Mouse (Mus musculus) left cerebral cortex, adult 2 months (tissue): ENCODE data around the gene Gm10295. TPM values are rescaled to one million over a fixed set of nuclear protein-coding genes. Genes with fewer than 3 reads are reported as not detected.

Source experiments
- DNase-seq, 2 experiments: peaks; one replicate each; pipeline ENCODE4 v3.0.0; 2021 to 2022; ENCODE audit warnings: low spot score in 2 of 2, mixed read lengths in 1 of 2; ENCODE audit errors: extremely low spot score in 1 of 2
- H3K27ac ChIP-seq: fragments of 200-600 bp; 2 replicates; pipeline ENCODE4 v1.8.1; 2022
- H3K4me3 ChIP-seq: fragments of 200-600 bp; 2 replicates; pipeline ENCODE4 v1.8.1; 2022
- CTCF ChIP-seq: fragments of 200-600 bp; IDR thresholded peaks from 2 replicates; pipeline ENCODE4 v1.8.1; 2022; ENCODE audit warnings: antibody characterized with exemption, mild to moderate bottlenecking, moderate library complexity
- intact Hi-C: fragments of 180-260 bp; cut with DNase I; formaldehyde crosslinking; loops from one replicate; pipeline ENCODE4 v1.15.1; 2025
- total RNA-seq, 2 experiments: library from RNA; stranded (reverse); gene quantifications; 2 replicates each; pipeline ENCODE4 v1.2.3; 2021

Gene Gm10295
- total RNA-seq, 2 experiments from 2014 or later, result not detected

DNA sequence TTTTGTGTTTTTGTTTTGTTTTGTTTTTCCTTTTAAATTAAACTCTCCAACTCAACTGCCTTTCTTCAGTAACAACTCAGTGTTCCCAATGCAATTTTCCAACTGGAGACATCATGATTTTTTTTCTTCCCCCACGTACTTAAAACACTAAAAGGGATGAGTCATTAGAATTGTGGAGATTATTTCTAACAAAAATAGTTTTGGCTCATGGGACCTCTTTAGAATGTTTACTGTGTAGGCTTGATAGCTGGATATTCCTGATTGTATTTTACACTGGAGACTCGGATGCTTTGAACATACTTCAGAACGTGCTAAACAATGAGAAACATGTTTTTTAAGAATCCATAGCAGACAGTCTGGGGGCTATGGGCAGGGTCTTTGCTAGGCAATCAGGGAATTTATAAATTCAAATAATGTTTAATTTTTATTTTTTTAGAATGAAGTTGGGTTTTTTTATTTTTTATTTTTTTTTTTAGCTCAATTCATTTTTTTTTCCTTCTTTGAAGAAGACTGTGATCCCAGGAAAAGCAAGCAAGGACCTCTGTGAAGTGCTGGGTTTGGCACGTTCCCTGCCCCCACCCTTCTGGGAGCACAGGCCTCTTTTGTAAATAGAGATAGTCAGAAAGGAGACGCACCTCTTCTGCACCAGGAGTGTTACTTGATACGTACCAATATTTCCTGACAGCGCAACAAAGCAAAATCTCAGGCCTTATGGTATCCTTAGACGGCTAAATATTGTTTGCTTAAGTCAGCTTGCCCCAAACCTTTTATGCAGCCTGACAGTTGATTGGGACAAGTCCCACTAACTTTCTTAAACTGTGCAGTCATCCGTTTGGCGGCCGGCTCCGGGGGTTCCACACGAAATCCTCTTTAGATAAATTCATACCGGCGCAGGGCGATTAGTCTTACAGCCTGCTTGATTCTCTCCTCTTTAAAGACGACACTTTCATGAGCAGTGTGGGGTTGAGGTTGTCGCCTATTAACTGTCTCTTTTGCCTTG, 28.8 kb upstream of the Gm10295 start:
- Histone ChIP-seq H3K27ac (no peak overlapping the region), H3K4me3 (no peak overlapping the region)
- intact Hi-C loops, result loop anchor here (1.0 to 10.0 kb wide), 5 partner anchors 32 to 1018 kb away; no protein-coding TSS in a partner anchor
- no peak for DNase-seq
- no peak for TF ChIP-seq CTCF

DNA sequence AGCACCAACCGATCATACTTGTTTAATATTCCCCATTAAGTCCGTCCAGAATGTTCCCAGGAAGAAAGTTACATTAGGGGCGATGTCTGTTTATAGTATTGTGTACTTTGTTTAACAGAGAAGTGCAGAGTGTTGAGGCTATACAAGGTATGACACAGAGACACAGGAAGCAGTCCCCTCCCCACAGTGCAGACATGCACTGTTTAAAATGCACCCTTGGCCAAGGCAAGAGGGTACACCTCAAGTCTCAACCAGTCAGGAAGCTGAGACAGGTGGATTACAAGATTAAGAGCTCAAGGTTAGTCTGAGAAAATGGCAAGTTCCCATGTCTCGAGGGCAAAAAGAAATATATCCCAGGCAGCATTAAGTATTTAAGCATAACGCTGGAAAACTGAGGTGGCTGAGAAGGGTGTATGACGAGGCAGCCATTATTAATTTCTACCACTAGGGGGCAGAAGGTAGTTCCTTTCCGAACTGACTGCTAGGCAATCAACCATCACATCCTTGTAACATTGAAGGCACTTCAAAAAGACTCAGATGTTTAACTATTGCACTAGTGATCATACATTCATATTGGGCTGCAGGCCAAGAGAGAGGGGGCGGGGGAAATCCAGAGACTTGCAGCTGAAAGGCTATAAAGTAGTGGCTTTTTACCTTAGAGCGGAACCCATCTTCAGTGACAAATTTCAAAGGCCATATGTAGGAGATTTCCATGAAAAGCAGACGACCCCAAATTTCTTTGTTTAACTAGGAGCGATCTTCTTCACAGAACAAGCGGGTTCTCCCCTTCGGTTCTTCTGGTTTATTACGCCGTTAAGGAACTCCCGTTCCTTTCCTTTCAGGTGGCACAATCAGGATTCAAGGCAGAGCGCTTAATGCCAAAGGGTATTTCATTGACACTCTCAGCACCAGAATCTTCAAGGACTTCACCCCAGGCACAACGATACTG, 27.8 kb upstream of the Gm10295 start:
- intact Hi-C loops, result loop anchor here (1.0 to 10.0 kb wide), 3 partner anchors 33 to 766 kb away; no protein-coding TSS in a partner anchor
- Histone ChIP-seq H3K27ac (no peak overlapping the region), H3K4me3 (no peak overlapping the region)
- DNase-seq, result peak in 1 of 2 experiments; percentile 17
- peak; percentile 75 for TF ChIP-seq CTCF

DNA sequence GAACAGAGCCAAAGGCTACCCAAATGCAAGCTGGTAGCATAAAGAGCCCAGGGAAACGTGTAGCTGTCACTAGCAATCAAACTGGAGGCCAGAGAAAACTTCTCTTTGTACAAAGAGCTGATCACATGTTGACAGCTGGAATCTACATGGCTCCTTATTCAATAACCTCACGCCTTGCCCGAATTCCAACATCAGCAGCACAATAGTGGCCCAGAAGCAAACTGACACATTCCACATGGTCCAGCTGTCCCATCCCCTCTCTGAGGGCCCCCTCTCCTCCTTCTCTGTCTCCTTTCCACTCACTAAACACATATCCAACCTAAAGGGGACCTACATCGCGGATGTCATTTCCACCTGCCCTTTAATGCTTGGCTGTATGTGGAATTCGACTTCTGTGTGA, 26.7 kb upstream of the Gm10295 start:
- TF ChIP-seq CTCF, result no peak
- no peak overlapping the region for H3K4me3 ChIP-seq
- intact Hi-C loops, result loop anchor here (5.0 to 10.0 kb wide), 2 partner anchors 489 to 767 kb away; no protein-coding TSS in a partner anchor
- DNase-seq, result no peak
- no peak overlapping the region for H3K27ac ChIP-seq

DNA sequence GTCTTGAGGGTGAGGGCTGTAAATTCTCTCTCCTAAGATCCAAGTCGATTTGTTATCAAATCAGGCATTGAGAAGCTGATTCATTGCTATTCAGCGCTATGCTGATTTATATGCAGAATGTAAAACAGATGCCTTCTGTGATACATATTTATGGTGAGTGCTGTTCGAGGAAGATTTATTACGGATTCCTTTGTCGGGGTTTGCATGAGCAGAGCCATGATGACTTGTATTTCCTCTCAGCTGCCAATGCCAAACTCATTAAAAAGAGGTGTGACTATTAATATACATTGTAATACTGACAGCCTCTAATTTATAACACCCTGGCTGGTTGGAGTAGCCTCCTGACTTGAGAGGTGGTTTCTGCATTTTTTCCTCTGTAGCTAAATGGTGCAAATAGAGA, 22.8 kb upstream of the Gm10295 start:
- intact Hi-C loops, result loop anchor here (10.0 kb wide), 1 partner anchor 771 kb away; no protein-coding TSS in a partner anchor
- Histone ChIP-seq H3K27ac (no peak overlapping the region), H3K4me3 (no peak overlapping the region)
- DNase-seq, result no peak
- no peak for TF ChIP-seq CTCF

DNA sequence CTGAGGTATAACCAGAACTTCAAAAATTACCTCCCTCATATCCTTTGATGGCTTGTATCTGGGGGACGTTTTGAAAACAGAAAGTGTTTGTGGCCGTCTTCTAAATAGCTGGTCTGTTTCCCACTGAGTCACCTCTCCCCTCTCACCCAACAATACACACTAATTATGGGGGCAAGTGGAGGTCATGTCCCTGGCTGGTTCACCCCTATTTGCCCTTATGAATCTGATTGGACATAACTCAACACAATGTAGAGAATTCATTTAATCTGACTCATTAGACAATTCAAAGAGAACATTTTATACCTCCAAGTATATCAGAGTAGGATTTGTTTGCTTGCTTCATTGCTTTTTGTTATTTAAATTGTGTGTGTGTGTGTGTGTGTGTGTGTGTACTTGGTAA, 20.6 kb upstream of the Gm10295 start:
- TF ChIP-seq CTCF, result no peak
- DNase-seq, result no peak
- intact Hi-C loops, result loop anchor here (10.0 kb wide), 1 partner anchor 773 kb away; no protein-coding TSS in a partner anchor
- Histone ChIP-seq H3K27ac (no peak overlapping the region), H3K4me3 (no peak overlapping the region)

DNA sequence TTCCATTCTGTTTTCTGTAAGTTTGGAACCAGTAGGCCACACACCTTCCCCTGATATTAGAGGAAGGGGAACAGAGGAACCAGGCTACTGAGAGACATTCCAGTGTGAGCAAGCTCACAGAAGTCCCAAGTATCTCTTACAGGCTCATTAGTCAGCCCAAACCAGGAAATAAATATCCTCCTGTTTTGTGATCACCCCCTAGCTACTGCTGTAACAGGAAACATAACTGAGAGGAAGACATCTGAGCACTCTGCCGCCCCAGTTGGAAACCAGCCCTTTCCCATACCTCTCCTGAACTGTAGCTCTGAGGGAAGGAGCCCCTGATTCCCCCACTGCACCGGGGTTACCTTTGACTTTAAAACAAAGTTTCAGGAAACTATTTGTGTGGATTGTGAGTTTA, 19.5 kb upstream of the Gm10295 start:
- TF ChIP-seq CTCF, result no peak
- DNase-seq, result no peak
- intact Hi-C loops, result loop anchor here (10.0 kb wide), 1 partner anchor 774 kb away; no protein-coding TSS in a partner anchor

DNA sequence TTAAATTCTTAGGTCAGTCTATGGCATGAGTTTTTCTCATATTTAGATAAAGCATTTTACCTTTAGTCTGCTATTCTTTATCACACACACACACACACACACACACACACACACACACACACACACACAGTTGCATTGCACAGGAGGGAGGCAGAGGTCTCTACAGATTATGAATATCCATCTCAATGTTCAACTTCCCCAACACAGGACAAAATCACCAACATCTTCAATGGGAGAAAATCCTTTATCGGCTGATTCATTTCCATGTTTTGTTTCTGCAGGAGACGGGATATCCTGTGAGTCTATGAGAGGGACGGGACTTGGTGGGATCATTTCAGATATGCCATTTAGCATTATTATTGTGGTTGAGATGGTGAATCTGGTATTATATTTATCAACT, 18.8 kb upstream of the Gm10295 start:
- DNase-seq, result no peak
- intact Hi-C loops, result loop anchor here (10.0 kb wide), 1 partner anchor 775 kb away; no protein-coding TSS in a partner anchor

More for the DNA sequence above, 19.5 kb upstream of the Gm10295 start:
- no peak overlapping the region for H3K4me3 ChIP-seq
- no peak overlapping the region for H3K27ac ChIP-seq

DNA sequence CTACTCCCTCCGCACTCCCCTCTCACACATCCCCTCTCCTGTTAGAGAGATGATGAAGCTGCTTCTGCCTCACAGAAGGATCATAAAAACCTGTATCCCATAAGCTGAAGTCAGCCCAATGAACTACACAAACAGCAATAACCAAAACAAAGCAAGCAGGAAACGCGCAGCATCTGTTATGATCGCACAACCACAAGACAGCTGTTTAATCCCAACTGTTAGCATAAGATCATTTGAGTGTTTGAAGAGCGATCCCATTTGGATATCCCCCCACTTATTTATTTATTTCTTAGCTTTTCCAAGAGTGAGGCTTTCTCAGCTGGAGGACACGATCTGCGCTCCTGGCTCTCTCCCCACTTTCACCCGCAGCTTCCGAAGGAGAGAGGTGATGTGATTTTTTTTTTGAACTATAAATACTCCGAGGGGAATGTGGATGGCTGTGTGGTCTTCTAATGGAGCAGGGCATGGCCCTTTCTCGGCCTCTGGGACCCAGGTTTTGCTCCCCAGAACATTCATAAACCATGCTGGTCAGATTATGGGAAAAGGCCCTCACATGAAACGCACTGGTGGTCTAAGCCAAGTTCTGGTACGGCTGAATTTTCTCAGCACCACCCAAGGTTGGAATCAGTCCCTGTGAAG, 17.4 kb upstream of the Gm10295 start:
- Histone ChIP-seq H3K27ac (no peak overlapping the region), H3K4me3 (no peak overlapping the region)
- no peak for TF ChIP-seq CTCF
- intact Hi-C loops, result no loop called here
- DNase-seq, result no peak

More for the DNA sequence above, 18.8 kb upstream of the Gm10295 start:
- Histone ChIP-seq H3K27ac (no peak overlapping the region), H3K4me3 (no peak overlapping the region)
- TF ChIP-seq CTCF, result no peak

DNA sequence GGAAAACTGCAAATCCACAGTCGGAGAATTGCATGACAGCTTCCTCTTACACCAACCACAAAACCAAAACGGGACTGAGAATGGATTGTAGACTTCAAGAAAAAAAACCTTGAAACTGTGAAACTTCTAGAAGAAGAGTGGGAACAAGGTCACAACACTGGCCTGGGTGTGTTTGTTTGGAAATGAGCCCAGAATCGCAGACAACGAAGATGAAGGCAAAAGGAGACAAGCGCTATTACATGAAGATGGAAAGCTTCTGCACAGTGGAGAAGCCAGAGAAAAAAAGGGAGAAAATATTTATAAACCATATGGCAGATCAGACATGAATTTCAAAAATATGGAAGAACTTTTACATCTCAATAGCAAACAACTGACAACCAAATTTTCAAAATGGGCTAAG, 4.3 kb upstream of the Gm10295 start:
- Histone ChIP-seq H3K4me3 (no peak overlapping the region), H3K27ac (no peak overlapping the region)
- intact Hi-C loops, result no loop called here
- TF ChIP-seq CTCF, result no peak
- DNase-seq, result no peak

DNA sequence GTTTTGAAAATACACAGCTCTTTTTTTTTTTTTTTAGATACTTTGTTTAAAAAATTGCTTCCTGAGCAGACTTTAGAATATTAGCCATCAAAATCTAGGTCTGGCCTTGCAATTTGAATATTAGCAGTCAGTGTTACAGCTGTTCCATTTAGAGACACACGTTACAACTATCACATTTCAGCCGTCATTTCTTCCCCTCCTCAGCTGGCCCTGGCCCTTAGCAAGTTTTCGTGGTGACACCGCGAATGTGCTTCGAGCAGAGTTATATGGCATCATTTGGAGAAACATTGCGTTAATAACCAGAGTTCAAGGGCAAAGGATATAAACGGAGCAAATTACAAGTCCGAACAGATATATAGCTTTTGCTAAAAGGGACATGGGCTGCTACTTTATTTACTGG, 2.4 kb downstream of the Gm10295 start:
- TF ChIP-seq CTCF, result no peak
- no peak overlapping the region for H3K27ac ChIP-seq
- intact Hi-C loops, result no loop called here
- no peak for DNase-seq
- no peak overlapping the region for H3K4me3 ChIP-seq
